Mouse (Mus musculus) kidney, postnatal 36 days (tissue): Measurements from ENCODE around the gene Gm21750.
A peak's percentile ranks its signal among the peaks of the same experiment; 100 is the strongest.
"Not testable (repeated sequence)": the region's sequence is repeated elsewhere in the genome, so short reads cannot be mapped to it uniquely, and the experiment has no call there.

Source experiments
- DNase-seq, 2 experiments: peaks; one replicate each; pipeline ENCODE4 v3.0.0; 2021 to 2022; ENCODE audit warnings: mixed read lengths in 2 of 2

The Gm21750 gene

GRCm38 (mm10) chr14:73660925-73661324 is at the start of gene Gm21750:
Gene Gm21750, plus strand, starts transcription at chr14:73661225.
- not testable (repeated sequence) for DNase-seq

- peak in 1 of 2 experiments; percentile 33 for DNase-seq
Observed at GRCm38 (mm10) chr14:73614961-73615360, 46.1 kb upstream of the Gm21750 start.

- DNase-seq, result no peak
Observed at GRCm38 (mm10) chr14:73620880-73621279, 40.1 kb upstream of the Gm21750 start.

- DNase-seq, result no peak
Observed at GRCm38 (mm10) chr14:73622988-73623387, 38.0 kb upstream of the Gm21750 start.

- DNase-seq, result peak; percentile 15 to 39
Observed at GRCm38 (mm10) chr14:73625469-73625868, 35.6 kb upstream of the Gm21750 start.

- DNase-seq, result peak; percentile 71 to 76
Observed at GRCm38 (mm10) chr14:73631511-73631910, 29.5 kb upstream of the Gm21750 start.

- peak; percentile 54 to 71 for DNase-seq
Observed at GRCm38 (mm10) chr14:73632648-73633263, 28.3 kb upstream of the Gm21750 start.

- DNase-seq, result peak; percentile 9 to 53
Observed at GRCm38 (mm10) chr14:73634356-73634755, 26.7 kb upstream of the Gm21750 start.

- peak; percentile 16 to 57 for DNase-seq
Observed at GRCm38 (mm10) chr14:73637460-73637859, 23.6 kb upstream of the Gm21750 start.

- no peak for DNase-seq
Observed at GRCm38 (mm10) chr14:73650179-73650578, 10.8 kb upstream of the Gm21750 start.

GRCm38 (mm10) chr14:73670091-73670490 is 9.1 kb downstream of the Gm21750 start:
- no peak for DNase-seq

GRCm38 (mm10) chr14:73687726-73688125 is 26.7 kb downstream of the Gm21750 start:
- DNase-seq, result no peak

- DNase-seq, result no peak
Observed at GRCm38 (mm10) chr14:73688427-73688826, 27.4 kb downstream of the Gm21750 start.

- DNase-seq, result peak in 1 of 2 experiments; percentile 10
Observed at GRCm38 (mm10) chr14:73700256-73700655, 39.2 kb downstream of the Gm21750 start.

- DNase-seq, result no peak
Observed at GRCm38 (mm10) chr14:73709412-73710110, 48.5 kb downstream of the Gm21750 start.
